In genomic region chr7:111072410-111072809, GRCm38 (mm10) we compare ENCODE assay signal across 26 mouse cellular contexts.
"Had no signal": no experiment of that assay in that cellular context is flagged by ENCODE, and none has a peak within 500 bp of the region (broad histone marks: within the 10 kb centered on the region; RNA-seq: fewer than 3 reads in every experiment).

No protein-coding gene starts in this region.

- DNase-seq: gastrocnemius, adult 2 months; gastrocnemius, postnatal 10 days; gastrocnemius, postnatal 25 days; heart, adult 2 months; heart, postnatal 10 days; heart, postnatal 4 days; kidney, adult 18-20 months; kidney, adult 8-10 months; kidney, postnatal 14 days; kidney, postnatal 36 days; layer of hippocampus, adult 9-11 months; layer of hippocampus, postnatal 36 days; left cerebral cortex, postnatal 4 days had no signal

- H3K4me1 ChIP-seq: heart, embryonic 10.5 days; hindbrain, embryonic 10.5 days; intestine, embryonic 15.5 days; limb, embryonic 13.5 days; liver, embryonic 12.5 days had no signal

- ATAC-seq: hindbrain, embryonic 16.5 days; inflammation-experienced regulatory T-cells, adult 6 months; intestine, embryonic 15.5 days; intestine, postnatal 0 days; liver, embryonic 12.5 days had no signal

- H3K4me3 ChIP-seq: gastrocnemius, adult 2 months; heart, adult 2 months; heart, embryonic 10.5 days; heart, embryonic 12.5 days; hindbrain, embryonic 10.5 days; hindbrain, embryonic 12.5 days; intestine, embryonic 15.5 days; limb, embryonic 13.5 days; limb, embryonic 15.5 days; liver, embryonic 12.5 days had no signal

- H3K27ac ChIP-seq: gastrocnemius, adult 2 months; heart, adult 2 months; heart, embryonic 10.5 days; hindbrain, embryonic 10.5 days; hindbrain, embryonic 12.5 days; hindbrain, embryonic 14.5 days; intestine, embryonic 15.5 days; limb, embryonic 13.5 days; limb, embryonic 15.5 days; liver, embryonic 12.5 days; liver, embryonic 14.5 days had no signal
